Mouse (Mus musculus): ENCODE measurements at regions not wholly inside any gene's neighbourhood (a gene's known extent, or its start where the extent isn't known, plus 50 kb on each side); places are given as distances from the start of the nearest gene placed in this dataset.

GRCm38 (mm10) chr12:118583829-118584628 is 262.1 kb upstream of the Sp8 start:
- TF ChIP-seq CTCF (IDR thresholded peaks at IDR 0.05; ENCODE audit: extremely low read depth, insufficient read length, insufficient replicate concordance, low read depth, low read length) (no peak), POLR2A (IDR thresholded peaks at IDR 0.05; ENCODE audit: low read depth, low read length) (no peak)
